Mouse (Mus musculus) kidney, postnatal 36 days (tissue): ENCODE results near the gene Kti12.

Source experiments
- DNase-seq, 2 experiments: peaks; one replicate each; pipeline ENCODE4 v3.0.0; 2021 to 2022; ENCODE audit warnings: mixed read lengths in 2 of 2

Gene Kti12

DNA sequence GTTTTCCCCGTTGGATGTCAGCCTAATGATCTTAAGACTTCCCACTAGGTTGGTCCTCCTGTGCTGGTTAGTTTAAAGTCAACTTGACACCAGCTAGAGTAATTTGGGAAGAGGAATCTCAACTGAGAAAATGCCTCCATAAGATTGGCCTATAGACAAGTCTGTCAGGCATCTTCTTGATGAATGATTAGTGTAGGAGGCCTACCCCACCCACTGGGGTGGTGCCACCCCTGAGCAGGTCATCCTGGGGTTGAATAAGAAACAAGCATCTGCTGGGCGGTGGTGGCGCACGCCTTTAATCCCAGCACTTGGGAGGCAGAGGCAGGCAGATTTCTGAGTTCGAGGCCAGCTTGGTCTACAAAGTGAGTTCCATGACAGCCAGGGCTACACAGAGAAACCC is 26.2 kb downstream of the Kti12 start:
- DNase-seq = no peak

DNA sequence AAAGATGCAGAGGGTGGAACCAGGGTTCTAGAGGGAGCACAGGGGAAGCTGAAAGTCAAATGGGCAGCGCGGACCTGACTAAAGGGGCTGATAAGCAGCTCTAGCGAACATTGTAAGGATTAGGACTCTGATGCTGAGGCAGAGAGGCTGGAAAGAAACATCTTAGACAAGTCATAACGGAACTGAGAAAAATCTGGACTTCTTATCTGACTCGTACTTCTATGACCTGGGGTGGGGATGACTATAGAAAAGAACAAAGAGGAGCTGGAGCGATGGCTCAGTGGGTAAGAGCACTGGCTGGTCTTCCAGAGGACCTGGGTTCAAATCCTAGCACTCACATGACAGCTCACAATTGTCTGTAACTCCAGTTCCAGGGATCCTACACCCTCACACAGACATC is 30.3 kb downstream of the Kti12 start:
- DNase-seq = no peak

DNA sequence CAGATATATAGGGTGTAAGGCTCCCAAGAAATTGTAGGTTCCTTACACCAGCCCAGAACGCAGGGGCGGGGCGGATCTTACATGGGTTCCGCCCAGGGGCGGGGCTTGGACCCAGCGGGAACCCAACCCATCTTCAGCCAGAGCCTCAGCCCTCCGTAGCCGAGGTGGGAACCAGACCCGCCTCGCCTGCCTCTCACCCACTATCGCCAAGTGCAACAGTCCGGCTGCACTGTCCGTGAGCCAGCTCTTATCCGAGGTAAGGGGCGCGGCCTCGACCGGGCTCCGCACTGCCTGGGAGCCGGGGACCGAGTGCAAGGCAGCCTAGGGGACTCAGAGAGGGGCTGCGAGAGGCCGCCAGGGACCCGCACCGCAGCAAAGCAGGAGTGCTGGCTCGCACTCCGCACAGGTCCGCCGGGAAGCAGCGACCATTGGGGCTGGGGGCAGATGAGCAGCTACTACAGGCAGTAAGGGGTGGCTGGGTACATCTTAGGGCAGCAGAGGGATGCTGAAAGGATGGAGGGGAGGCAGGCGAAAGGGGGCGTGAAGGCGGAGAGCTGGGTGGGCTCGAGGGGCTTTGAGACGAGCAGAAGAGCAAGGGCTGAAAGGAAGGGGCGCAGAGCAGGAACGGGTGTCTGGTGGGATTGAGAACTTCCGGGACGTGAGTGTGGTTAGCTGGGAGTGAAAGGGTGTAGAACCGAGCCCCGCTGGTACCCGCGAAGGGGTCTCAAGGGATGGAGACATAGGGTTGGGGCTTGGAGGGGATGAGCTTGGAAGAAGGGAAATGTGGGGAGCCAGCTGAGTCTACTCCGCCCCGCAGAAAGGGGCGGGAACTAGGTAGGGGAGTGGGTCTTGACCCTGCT is 31.6 kb downstream of the Kti12 start, which contains the start of gene Rab3b:
Gene Rab3b, plus strand, starts transcription at position 101 of the 860 bp plus-strand sequence.
- peak; percentile 43 to 75 for DNase-seq

DNA sequence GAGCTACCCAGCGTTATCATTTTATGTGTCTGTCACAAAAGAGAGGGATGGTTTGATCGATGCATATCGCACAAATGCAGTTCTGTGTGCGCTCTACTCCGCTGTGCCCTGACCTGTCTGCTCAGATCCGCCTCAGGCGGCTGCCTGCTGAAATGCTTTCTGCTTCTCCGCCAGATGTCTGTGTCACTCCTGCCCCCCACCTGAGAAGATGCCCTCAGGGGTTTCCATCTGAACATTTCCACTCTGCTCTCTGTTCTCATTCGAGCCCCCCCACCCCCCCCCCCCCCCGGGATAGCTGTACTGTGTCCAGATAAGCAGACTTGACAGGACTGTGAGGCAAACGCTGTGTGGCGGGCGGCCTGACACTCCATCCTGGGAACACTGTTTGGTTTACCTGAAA is 36.2 kb downstream of the Kti12 start:
- no peak for DNase-seq

DNA sequence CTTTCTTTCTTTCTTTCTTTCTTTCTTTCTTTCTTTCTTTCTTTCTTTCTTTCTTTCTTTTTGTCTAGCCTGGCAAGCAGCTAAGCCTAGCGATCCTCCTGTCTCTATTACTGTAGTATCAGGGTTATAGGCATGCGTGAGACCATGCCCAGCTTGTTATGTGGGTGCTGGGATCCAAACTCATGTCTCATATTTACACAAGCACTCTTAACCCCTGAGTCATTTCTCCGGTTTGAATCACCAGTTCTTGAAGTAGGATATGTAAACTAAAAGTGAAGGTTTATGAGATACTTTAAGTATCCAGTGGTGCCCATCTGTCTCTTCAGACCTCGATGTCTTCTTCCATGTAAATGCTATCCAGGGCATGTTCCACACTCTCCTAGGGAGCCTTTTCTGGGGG is 39.9 kb downstream of the Kti12 start:
- no peak for DNase-seq

DNA sequence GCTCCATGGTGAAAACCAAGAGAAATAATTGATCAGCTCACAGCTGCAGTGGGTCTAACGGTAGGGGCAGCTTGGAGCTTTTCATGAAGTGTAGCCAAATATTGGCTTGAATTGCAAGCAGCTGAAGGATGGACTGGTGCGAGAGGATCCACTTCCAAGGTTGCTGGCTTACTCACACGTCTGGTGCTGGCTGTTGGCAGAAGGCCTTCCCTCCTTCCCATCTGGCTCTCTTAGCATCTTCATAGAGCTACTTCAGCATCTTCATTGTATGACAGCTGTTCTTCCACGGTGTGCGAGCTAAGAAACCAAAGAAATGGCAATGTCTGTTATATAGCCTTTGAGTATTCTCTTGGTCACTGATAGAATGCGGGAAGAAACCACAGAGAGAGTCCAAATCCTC is 43.3 kb downstream of the Kti12 start:
- no peak for DNase-seq
